Mouse (Mus musculus): ENCODE data around the gene Il17c.

GRCm38 (mm10) chr8:122445203-122445602, 23.4 kb downstream of the Il17c start:
- TF ChIP-seq CTCF (IDR thresholded peaks at IDR 0.05) (peak; percentile 56), POLR2A (IDR thresholded peaks at IDR 0.05; ENCODE audit: insufficient read depth, low read depth, low read length) (no peak), EP300 (IDR thresholded peaks at IDR 0.05; ENCODE audit: insufficient read depth, low read depth, low read length) (0 out of 2 replicates have a peak, but pooled peaks have one; percentile 20)

Data from heart, adult 2 months (tissue).